Mouse (Mus musculus) heart, postnatal 4 days (tissue): ENCODE measurements around the gene Zfp239. TPM values are rescaled to one million over a fixed set of nuclear protein-coding genes. Genes with fewer than 3 reads are reported as not detected.

Experiments
- DNase-seq: peaks from one replicate; pipeline ENCODE4 v3.0.0; 2021
- total RNA-seq, 2 experiments: library from RNA; stranded (reverse); gene quantifications; 2 replicates each; pipeline ENCODE4 v1.2.3; 2021

Gene Zfp239
- total RNA-seq, 2 experiments from 2014 or later, result 0.38 to 0.57 TPM

DNA sequence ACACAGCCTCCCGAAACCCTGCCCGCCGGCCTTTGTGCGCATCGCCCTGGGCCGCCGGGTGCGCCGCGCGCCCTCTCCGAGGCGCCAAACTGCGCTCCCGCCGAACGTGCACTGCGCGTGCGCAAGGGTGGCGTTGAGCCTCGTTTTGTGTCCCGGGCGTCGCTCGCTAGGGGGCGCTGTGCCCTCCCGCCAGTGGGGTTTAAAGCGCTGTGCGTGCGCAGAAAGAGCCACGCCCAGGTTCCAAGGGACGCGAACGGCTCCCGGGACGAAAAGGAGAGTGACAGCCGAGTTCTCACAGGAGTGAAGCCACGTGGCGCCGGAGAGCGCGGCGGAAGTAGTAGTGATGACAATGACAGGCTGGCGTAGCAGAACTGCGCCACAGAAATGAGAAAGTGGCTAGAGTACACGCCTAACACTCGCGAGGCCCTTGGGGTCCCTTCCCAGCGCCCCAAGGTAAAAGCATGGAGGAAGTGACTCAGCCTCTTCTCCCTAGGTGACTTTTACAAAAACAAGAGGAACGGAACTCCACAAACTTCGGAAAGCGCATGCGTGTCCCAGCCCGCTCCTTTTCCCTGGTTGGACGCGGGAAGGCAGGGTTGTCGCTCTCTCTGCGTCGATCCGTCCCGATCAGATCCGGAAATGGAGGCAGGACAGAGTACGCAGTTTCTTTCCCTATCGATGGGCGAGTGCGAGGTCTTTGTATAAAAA is 17.7 kb downstream of the Zfp239 start:
- DNase-seq, result peak; percentile 100

- DNase-seq, result no peak
Observed at GRCm38 (mm10) chr6:117880394-117880838, 18.5 kb downstream of the Zfp239 start.

- no peak for DNase-seq
Observed at GRCm38 (mm10) chr6:117881229-117881628, 19.3 kb downstream of the Zfp239 start.

DNA sequence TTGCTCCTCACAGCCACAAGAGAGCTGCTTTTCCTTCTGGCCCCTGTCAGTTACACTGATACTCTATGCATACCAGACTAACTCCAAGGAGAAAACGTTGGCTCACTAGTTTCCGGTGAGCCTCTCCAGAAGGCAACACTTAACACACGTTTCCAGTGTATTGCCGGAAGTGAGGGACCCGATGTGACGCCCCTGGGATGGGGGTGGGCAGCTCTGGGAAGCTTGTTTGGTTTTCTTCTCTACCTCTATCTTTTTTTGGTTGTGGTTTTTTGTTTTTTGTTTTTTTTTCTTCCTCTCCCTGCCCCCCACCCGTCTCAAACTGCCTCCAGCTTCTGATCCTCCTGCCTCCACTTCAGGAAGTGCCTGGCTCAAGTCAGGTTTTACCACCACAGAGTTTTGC is 20.1 kb downstream of the Zfp239 start:
- DNase-seq, result no peak

DNA sequence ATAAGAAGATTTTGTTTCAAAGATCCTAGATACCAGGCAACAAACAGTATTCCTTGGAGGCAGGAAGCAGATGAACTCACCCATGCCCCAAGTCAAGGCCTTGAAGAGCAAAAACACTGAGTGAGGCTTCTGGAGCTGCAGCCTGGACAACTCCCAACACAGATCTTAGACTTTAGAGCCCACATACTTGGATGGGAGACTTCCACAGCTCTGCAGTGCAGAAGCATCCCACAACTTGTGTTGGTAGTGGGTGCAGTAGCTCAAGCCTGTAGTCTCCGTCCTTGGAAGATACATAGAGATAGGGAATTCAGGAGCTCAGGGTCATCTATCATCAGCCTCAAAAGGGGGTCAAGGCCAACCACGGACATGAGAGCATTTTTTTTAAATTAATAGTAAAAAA is 24.0 kb downstream of the Zfp239 start:
- DNase-seq, result no peak

DNA sequence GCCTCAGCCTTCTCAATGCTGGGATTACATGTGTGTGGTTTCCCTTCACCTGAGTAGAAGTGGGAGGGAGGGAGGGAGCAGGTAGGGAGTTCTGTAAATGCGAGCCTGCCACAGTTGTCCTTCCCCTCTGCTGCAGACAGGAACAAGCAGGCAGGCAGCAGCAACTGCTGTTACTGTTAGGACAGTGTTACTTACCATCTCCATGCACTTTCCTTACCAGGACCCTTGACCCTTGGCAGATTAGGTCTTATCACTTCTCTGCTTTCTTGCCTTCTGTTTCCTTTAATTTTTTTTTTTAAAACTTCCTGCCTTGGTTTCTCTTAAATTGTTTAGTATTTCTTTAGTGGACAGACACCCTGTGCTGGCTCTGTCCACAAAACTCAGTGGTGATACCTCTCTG is 26.1 kb downstream of the Zfp239 start:
- DNase-seq, result no peak

- DNase-seq, result no peak
Observed at GRCm38 (mm10) chr6:117888642-117889096, 26.8 kb downstream of the Zfp239 start.

GRCm38 (mm10) chr6:117890257-117890656 is 28.4 kb downstream of the Zfp239 start:
- no peak for DNase-seq

DNA sequence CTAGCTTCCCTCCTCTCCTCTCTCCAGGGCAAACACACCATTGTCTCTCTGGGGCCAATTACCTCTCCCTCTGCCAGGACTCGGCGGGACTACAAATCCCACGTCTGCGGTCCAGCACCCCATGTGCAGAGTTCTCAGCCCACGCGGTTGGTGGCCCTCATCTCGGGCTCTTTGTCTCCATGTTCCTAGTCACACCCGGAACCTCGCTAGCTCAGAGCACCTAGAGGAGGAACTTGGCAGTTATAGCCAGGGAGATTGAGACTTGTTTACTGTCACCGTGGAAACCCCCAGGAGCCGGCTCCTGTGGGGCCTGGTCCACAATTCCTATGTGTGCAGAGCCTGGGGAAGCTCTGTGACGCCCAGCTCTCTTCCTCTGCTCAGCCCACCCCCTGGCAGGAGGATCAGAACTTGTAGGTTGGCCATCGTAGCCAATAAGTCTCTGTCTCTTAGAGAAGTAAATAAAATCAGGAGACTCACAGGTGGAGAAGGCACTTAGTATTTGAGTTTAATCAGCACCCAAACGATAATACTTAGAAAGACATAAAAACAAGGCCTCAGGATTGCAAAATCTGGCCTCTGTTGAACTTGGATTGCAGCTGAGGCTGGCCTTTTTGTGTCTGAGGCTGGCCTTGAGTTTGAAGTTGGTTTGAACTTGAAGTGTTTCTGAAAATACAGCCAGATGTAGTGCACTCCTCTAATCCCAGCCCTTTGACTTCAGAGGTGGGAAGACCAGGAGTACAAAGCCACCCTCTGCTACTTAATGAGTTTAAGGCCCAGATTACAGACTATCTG is 29.7 kb downstream of the Zfp239 start:
- DNase-seq, result no peak

DNA sequence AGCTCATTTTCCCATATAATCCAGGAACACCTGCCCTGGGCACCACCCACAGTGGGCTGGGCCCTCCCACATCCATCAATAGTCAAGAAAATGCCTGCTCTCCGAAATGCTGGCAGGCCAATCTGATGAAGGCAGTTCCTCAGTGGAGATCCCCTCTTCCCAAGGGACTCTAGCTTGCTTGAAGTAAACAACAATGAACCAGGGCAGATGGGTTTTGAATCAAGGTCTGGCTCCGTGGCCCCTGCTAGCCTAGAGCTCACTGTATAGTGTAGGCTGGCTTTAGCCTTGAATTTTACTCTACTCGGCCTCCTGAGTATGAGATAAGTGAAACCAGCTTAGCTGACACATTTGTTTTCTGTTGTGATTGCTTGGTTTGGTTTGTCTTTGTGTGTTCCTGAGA is 30.5 kb downstream of the Zfp239 start:
- no peak for DNase-seq

GRCm38 (mm10) chr6:117893435-117893834 is 31.5 kb downstream of the Zfp239 start:
- DNase-seq, result no peak

GRCm38 (mm10) chr6:117897800-117898199 is 35.9 kb downstream of the Zfp239 start:
- DNase-seq, result no peak

DNA sequence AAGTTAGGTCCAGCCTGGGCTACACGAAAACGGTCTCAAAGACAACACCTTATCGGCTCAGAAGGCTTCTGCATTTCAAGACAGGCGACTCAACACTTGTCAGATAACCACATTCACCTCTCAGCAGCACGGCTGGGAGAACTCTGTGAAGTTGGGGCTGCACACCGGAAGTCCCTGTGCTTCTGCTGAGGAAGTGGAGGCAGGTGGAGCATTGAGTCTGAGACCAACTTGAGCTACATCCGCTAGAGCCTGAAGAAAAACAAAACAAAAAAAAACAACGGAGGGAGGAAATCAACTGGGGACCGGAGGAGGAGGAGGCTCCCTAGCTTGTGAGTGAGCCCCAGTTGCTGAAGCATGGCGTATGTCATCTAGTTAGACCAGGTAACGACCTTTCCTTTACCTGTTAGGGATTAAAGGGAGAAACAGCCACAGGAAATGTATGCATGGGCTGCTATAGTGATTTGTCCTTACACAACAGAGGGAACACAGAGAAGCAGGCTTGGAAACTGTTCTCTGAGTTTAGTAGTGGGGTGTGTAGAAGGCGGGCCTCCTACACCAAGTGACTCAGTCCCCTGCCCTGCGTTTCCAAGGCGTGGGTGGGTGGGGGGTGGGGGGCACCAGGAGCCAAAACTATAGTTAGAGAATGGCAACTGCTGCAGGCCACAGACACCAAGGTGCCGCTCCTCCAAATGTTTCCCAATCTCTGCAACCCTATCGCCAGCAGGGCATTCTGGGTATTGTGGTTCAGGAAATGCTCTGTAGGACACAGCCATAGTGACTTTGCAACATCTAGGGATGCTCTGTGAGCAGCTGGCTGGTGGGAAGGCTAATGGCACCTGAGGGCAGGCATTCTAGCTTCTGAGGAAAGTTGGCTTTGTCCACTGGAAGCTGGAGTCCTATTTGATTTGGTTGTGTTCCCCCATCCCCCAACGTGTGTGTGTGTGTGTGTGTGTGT is 38.5 kb downstream of the Zfp239 start, which contains the start of gene Hnrnpf:
Gene Hnrnpf, plus strand, starts transcription at position 199 of the 955 bp plus-strand sequence.
- DNase-seq, result no peak

GRCm38 (mm10) chr6:117901510-117902402 is 39.9 kb downstream of the Zfp239 start:
- no peak for DNase-seq

DNA sequence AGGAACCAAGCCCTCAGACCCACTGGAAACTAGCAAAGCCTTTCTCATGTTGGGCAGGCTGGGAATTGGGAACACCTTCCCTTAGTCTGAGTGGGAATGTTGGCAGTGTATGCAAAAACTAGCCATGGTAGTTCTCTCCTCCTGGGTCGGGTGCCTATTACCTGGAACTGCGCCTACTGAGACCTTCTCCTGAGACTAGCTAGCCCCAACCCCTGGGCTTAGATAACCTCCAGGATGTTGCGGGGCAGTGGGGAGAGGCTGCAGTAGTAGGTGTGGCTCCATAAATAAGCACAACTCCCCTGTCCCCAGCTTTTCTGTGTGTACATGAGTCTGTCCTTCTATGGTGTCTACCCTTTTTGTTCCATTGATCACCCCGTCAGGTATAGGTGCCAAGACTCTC is 40.7 kb downstream of the Zfp239 start:
- DNase-seq, result no peak

- no peak for DNase-seq
Observed at GRCm38 (mm10) chr6:117903836-117904235, 41.9 kb downstream of the Zfp239 start.

- no peak for DNase-seq
Observed at GRCm38 (mm10) chr6:117905260-117905930, 43.5 kb downstream of the Zfp239 start.

GRCm38 (mm10) chr6:117906015-117906531 is 44.2 kb downstream of the Zfp239 start:
- DNase-seq, result peak; percentile 45

- DNase-seq, result peak; percentile 97
Observed at GRCm38 (mm10) chr6:117906590-117907271, 44.8 kb downstream of the Zfp239 start.
